Mouse (Mus musculus): ENCODE results near the gene Tnp2.

Gene Tnp2

DNA sequence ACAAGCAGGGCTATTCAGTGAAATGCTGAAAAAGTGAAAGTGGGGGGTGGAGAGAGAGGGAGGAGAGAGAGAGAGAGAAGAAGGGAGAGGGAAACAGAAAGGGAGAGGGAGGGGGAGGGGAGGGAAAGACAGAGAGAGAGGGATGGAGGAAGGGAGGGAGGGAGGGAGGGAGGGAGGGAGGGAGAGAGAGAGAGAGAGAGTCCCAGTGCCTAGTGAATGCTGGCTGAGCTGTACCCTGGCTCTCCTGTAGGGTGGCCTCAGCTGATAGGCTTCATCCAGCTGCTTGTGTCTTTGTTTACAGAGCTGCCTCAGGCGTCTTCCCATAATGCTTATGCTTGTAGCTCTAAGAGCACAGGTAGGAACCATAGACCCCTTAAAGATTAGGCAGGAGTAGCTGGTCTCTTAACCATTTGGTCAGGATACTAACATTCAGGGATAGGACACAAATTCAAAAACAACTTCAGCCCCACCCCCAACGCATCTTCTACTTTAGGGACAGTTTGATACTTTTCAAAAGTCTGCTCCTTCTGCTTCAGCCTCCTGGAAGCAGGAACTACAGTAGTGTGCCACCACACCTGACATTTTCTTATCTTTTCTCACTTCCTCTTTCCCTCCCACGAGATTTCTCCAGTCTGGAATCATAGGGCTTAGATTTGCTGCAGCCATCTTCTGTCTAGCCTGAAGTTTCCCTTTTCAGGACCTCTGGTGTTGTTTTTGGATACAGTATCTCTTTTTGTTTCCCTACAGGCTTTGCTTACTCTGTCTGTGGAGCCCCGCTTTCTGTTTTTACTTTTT is 17.7 kb downstream of the Tnp2 start:
- no peak for DNase-seq (ENCODE audit: inconsistent age in 2 of 2, low spot score in 1 of 2)

DNA sequence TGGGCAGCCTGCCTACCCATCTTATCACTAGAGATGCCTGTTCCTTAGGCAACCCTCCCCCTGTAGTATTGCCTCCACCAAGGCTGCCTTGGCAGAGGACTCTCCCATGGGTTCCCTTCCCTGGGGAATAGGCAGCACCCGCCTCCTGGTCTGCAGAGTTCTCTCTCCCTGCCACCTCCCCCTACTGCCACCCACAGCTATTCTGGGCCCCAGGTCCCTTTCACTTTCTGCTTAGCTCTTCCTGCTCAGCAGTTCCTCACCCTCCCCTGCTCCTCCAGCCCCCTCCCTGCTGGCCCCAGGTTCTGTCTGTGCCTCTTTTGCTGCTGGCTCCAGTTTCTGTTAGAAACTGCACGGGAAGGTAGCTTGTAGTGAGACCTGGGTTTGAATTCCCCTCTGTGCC is 18.8 kb downstream of the Tnp2 start:
- DNase-seq (ENCODE audit: inconsistent age in 2 of 2, low spot score in 1 of 2) = peak in 1 of 2 experiments; percentile 71

DNA sequence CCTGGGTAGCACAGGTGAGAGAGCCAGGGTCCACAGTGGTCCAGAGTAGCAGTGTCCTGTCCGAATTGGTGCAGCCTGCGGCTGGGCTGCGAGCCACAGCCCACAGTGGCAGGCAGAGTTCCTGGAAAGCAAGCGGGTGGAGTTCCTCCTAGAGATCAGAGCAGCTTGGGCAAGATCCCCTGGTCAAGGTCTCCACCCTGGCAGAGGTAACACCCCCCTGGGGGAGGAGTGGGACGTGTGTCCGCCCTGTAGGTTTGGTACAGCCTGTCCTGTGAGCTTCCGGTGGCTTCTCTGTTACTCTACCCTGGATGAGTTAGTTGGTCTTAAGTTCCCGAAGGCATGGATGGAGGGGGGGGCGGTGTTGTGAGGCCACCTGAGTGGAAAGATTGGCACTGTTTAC is 19.6 kb downstream of the Tnp2 start:
- DNase-seq (ENCODE audit: inconsistent age in 2 of 2, low spot score in 1 of 2) = peak; percentile 84 to 92

DNA sequence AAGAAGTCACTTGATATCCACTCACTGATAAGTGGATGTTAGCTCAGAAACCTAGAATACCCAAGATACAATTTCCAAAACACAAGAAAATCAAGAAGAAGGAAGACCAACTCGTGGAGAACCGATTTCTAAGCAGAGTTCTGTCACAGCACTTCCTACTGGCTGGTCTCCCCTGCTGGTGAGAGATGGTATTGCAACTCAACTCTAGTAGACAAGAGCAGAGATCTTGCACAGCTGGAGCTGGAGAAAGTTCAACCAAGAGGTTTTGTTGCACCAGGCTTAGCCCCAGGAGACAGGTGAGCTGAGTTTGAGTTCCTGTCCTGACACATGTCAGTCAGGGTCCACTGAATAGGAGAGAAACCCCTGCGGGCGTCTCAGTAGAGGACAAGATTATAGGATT is 21.3 kb downstream of the Tnp2 start:
- peak; percentile 67 to 93 for DNase-seq (ENCODE audit: inconsistent age in 2 of 2, low spot score in 1 of 2)

DNA sequence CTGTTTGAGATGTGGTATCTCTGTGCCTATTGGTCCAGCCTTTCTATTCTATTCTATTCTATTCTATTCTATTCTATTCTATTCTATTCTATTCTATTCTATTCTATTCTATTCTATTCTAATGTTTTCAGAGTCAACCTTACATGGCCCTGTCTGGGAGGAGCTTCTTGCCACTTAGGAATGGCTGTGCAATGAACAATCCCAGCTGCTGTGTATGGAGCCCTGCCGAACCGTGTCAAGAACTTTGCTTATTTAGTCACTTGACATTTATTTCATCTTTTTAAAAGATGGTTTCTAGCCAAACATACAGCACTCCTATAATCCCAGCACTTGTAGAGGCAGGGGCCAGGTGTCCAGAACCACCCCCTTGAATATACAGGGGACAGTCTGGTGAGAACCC is 24.1 kb downstream of the Tnp2 start:
- DNase-seq (ENCODE audit: inconsistent age in 2 of 2, low spot score in 1 of 2) = no peak

DNA sequence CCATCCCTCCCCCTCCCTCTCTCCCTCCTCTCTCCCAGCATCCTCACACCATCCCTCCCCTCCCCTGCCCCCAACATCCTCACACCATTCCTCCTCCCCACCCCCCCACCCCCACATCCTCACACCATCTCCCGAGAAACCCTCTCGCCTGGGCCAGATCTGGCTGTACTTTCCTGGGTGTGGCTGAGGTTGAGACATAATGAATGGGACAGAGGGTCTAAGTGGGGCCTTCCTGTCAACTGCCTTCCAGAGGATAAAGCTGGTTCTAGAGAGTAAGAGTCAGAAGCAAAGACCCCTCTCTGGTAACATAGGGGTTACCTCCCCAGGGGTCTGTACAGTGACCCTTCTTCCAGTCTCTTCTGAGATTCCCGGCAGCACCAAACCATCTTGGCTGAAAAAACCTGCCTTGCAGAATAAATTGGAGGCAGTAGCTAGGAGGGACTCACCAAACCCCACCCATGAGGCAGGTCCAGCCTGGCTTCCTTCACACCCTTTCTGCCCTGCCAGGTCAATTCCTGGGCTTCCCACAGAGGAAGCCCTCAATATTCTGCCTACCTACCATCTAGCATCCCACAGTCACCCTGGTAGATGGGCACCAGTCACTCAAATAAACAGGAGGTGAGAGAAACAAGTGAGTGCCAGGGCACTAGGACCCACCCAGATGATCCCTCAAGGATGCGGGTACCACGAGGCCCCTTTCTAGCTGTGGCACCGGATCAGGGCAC is 24.8 kb downstream of the Tnp2 start:
- no peak for DNase-seq (ENCODE audit: inconsistent age in 2 of 2, low spot score in 1 of 2)

DNA sequence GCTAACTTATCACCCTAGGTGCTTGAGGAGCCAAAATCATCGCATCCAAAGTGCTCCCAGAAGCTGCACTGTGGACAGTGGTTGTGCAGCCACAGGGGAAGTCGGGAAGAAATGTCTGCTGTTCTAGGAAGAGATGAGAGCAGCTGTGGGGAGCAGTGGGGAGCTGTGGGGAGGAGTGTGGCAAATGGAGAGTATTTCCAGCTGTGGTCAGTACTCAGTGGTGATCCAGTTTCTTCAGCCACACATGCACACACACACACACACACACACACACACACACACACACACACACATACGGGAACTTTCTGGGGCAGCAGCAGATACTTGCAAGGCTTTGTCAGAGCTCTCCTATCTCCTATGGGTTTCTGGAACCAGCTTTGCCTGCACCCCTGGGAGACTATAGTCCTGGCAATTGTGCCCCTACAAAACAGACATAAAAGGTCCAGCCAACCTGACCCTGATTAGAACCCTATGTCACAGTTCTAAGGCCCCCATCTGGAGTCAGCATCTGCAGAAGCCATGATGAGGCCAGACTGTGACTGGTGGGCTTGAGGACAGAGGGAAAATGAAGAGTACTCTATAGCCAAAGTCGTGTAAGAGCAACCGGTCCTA is 25.8 kb downstream of the Tnp2 start:
- no peak for DNase-seq (ENCODE audit: inconsistent age in 2 of 2, low spot score in 1 of 2)

DNA sequence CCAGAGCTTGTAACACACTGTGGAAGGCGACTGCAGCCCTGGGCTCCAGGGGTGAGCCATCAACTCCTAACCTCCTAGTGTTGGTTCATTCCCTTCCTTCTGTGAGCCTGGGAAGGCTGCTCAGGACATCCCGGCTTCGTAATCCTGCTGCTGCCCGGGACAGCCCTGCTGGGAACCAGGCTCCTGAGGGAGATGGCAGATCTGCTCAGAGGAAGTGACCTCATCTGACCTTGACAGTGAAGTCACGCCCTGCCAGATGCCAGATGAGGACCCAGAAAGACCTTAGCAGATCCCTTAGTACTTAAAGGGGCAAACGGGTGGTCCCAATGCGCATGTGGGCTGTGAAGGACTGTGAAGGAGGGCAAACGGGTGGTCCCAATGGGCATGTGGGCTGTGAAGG is 27.3 kb downstream of the Tnp2 start:
- DNase-seq (ENCODE audit: inconsistent age in 2 of 2, low spot score in 1 of 2) = peak in 1 of 2 experiments; percentile 60

DNA sequence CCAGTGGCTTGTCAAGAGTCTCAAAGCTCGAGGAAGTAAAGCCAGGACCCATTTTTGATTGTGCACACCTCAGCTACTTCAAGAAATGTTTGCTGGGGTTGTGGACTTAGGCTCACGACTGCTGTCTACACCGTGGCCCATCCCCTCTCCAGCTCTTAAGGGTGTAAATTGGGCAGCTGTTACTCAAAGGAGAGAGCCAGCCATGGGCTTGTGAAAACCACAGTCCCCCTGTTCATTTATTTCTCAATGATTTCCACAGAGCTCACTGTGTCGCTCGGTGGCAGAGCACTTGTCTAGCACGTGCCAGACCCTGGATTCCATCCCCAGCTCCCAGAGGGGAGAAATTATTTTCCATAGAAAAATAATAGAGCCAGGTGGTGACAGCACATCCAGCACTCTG is 32.3 kb downstream of the Tnp2 start:
- no peak for DNase-seq (ENCODE audit: inconsistent age in 2 of 2, low spot score in 1 of 2)

DNA sequence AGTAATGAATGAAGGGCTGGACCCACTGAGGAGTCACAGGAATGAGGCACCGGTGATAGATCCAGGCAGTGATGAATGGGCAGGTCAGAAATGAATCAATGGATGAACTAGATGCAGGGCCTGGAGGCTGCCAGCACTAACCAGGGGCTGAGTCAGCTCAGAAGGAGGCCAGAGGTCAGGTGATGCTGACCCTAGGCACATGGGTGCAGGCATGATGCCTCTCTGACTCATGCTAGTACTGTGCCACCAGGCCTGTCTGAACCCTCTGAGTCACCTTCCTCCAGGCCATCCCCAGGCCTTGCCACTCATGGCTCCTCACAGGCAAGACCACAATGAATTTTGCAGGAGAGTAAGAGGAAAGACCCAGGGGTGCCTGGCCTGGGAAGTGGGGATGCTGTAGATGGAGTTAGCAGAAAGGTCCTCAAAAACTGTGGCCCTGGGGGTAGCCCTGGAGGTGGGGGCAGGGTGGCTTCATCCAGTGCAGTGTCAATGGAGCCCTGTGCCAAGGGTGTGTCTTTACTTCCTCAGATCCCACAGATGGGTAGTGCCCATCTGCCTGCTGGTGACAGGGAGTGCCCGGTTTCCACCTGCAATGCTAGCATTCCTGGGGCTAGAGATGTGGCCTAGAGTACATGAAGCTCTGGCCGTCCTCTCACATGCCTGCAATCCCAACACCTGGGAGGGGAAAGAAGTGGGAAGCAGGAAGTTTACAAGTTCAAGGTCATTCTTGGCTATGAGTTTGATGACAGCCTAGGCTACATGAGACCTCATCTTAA is 33.8 kb downstream of the Tnp2 start:
- peak; percentile 94 for DNase-seq (ENCODE audit: inconsistent age in 2 of 2, low spot score in 1 of 2)

DNA sequence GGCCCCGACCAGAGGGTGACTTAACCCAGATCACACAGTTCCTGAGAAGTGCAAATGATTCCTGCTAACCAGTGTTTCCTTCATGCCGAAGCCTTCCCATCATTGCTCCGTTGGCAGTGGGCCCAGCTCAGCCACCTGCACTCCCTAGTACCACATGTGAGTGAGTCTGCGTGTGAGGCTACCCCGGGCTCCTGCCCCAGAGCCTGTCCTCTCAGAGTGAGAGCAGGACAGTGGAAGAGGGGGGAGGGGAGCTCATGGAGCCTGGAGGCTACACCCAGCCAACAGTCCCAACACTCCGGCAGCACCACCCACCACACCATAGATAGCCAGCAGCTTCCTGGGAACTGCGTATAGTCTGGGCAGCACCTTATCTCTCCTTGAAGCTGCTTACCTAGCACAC is 38.6 kb downstream of the Tnp2 start:
- DNase-seq (ENCODE audit: inconsistent age in 2 of 2, low spot score in 1 of 2) = peak in 1 of 2 experiments; percentile 31

DNA sequence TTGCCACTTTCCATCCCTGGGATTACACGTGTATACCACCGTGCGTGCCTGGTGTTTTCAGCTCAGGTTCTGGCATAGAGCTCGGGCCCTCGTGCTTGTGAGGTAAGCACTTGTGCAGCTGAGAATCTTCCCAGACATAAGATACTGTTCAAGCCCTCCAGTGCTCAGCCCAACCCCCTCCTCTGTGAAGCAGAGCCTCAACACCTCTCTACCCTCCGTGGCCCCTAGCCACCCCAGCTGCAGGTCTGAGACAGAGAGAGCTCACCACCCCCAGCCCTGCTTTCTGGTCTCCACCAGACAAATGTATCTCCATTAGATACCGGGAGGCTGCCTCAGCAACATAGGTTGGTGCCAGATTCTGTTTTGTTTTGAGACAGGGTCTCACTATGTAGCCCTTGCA is 39.2 kb downstream of the Tnp2 start:
- no peak for DNase-seq (ENCODE audit: inconsistent age in 2 of 2, low spot score in 1 of 2)

DNA sequence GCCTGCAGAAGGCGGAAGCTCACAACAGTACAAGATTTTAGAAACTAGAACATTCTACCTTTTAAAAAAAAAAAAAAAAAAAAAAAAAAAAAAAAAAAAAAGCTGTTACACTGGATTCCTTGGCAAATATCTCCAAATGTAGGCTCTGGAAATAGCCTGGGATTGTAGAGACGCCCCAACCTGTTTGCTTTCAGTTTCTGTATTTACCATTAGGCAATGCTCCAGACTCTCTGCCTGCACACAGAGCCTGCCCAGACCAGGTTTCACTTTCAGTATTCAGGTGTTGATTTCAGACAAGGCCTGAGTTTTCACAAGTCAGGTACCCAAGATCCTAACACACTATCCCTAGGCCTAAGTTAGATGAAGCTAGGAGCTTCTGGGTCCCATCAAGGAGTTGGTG is 47.4 kb downstream of the Tnp2 start:
- DNase-seq (ENCODE audit: inconsistent age in 2 of 2, low spot score in 1 of 2) = peak in 1 of 2 experiments; percentile 71

DNA sequence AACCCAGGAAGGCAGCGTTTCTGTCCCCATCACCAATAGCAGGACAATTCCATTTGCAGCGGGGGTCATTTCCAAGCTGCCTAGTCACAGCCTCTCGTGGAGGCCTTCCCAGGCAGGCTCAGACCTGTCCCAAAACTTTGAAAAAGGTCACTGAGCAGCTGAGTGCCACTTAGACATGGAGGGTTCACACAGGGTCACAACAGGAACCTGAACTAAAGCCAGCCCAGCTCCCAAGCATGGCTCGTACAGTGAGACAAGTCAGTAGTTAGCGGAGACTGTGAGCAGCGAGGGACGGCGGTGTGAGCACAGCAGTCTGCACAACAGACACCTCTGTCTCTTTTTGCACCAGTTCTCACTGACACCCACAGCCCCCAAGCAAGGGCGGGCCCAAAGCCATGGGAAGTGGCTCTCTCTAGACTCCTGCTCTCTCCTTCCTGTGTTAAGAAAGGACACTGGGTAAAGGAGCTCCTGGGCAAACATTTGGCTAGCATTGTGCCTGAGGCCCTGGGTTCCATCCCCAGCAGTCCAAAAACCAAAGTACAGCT is 48.5 kb downstream of the Tnp2 start:
- no peak for DNase-seq (ENCODE audit: inconsistent age in 2 of 2, low spot score in 1 of 2)

DNA sequence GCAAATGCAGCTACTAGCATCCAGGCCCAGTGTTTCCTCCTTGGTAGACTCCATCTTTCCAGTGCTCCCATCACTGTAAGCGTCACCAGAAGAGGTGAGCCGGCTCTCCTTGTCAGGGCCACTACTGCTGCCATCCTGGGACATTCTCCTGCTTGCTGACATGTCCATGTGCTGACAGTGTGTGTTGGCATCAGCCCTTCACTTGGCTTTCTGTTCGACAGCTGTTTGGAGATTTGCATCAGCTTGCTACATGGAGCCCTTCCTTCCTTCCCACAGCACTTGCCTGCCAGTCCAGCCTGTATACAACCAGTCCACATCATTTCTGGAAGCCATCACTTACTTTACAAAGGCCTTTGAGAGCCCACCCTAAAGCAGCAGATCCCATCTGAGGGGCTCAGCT is 49.6 kb downstream of the Tnp2 start:
- DNase-seq (ENCODE audit: inconsistent age in 2 of 2, low spot score in 1 of 2) = no peak

All from adrenal gland, adult (tissue).